Mouse (Mus musculus) large intestine, adult 2 months (tissue): Measurements from ENCODE around the gene Krt32. TPM values are rescaled to one million over a fixed set of nuclear protein-coding genes. Genes with fewer than 3 reads are reported as not detected.
A peak's percentile ranks its signal among the peaks of the same experiment; 100 is the strongest.

Experiments
- DNase-seq: peaks from one replicate; pipeline ENCODE4 v3.0.0-alpha.2; 2012; ENCODE audit warnings: low read depth, low spot score
- WGBS: fragments of 180-500 bp; shearing (Covaris S2); methylation state at CpG from one replicate; pipeline ENCODE4 v1.1.7; 2018; 5-methylcytosine and 5-hydroxymethylcytosine counted together
- polyA plus RNA-seq: library from polyadenylated mRNA; depleted of rRNA; stranded (reverse); fragments of >200 nt; gene quantifications from 2 replicates; pipeline ENCODE4 v1.2.3, GENCODE M21; 2012; rRNA removed

The Krt32 gene
- polyA plus RNA-seq: 0.11 and 0.25 TPM in 2 replicates

DNA sequence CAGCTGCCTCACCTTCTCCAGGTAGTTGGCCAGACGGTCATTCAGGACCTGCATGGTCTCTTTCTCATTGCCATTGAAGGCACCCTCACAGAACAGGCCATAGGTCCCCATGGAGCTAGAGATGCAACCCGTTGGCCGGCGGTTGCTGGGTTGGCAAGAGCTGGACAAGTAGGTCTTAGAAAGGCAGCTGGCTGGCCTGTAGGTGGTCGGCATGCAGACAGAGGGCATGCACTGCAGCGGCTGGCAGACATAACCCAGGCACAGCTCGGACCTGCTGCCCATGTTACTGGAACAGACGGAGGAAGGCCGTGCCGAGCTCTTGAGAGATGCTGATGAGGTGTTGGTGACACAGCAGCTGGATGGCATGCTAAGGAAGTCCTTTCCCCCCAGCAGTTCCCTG, at the start of gene Krt32:
Krt32 (minus strand) TSS at position 366 of the 400 bp plus-strand sequence.
- no peak for DNase-seq
- 91% methylated on average over 10 of the region's 10 CpGs for WGBS

DNA sequence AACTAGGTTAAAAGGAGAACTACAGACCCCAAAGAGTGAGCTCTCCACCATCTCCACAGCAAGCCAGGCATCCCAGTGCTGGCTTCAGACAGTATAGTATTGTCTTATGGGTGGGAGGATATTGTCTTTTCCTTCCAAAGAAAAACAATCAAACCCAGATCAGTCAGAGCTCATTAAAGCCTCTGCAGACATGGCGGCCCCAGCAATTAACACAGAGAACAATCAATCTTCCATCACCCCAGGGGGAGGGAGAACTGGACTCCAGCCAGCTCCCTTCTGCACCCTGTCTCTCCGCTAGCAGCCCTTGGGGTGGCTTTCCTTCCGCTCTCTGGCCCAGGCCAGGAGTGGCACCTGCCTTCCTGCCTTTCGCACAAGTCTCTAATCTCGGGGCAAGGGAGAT, 49.7 kb upstream of the Krt32 start:
- 22% methylated on average over 5 of the region's 5 CpGs for WGBS
- DNase-seq: no peak

DNA sequence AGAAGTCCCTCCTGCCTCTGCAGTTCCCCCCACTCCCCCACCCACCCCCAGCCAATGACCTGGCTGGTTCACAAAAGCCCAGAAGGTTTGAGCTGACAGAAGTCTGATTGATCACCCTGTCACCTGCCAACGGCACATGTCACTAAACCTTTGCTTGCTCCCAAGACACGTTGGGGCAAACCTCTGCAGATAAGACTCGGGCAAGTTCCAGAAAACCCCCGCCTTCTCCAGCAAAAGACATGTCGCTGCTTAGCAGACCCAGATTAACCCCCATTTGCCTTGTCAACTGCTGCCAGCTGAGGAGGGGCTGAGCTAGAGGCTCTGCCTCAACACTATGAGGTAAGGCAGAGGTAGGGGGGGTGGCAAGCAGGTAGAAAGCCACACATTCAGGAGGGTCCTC, 48.5 kb upstream of the Krt32 start:
- no peak for DNase-seq
- WGBS: 24% methylated on average over 5 of the region's 5 CpGs

DNA sequence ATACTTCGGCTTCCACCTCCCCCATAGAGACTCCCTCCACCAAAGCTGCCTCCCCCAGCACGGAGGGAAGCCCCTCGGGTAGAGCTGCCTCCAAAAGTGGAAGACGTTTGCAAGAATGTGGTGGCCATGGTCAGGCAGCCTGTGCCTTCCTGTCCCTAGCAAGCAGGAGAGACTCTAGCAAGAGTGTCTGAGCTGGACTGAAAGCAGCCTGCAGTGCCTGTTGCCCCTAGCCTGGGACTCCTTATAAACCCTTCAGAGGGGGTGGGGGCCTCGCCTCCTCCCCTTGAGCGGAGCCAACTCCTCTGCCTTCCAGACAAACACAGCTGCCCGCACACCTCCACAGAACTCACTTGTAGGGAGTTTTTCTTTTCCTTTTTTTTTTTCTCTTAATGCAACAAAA, 47.7 kb upstream of the Krt32 start, which contains the start of gene Krt15:
Krt15 (minus strand) TSS at position 198 of the 400 bp plus-strand sequence.
- no peak for DNase-seq
- WGBS: 57% methylated on average over 7 of the region's 7 CpGs

DNA sequence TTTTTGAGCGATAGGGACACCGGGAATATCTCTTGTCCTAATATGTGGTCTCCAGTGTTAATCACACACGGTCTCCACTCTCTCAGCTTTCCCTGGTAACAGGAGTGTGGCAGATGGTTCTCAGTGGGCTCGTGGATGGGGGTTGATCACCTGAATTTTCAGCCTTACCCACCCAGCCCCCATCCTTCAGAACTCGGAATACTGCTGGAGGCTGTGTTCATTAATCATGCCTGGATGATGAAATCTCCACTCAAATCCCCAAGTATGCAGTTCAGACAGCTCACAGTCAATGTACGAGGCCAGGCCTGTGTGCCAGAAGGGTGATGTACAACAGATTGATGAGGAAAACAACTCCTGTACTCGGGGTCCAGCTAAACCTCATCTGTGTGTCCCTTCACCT, 36.9 kb upstream of the Krt32 start:
- no peak for DNase-seq
- 90% methylated on average over 7 of the region's 7 CpGs for WGBS

DNA sequence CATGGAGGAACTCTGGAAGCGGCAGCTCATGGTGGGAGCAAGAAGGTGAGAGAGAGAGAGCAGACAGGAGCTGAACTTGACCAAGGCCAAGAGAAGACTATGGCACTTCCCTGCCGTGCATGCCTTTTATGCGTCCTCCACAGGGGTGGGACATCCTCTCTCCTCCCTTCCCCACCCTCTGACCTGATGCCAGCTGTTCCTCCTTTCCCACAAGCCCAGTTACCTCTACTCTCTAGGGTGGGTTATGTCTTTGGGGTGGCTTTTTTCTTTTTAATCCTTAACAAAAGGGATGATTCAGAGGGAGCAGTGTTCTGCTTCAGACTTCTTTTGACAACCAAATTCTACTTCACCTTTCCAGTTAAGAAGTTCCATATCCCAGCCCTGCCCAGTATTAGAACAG, 33.4 kb upstream of the Krt32 start, which contains the start of gene Krt13:
Krt13 (minus strand) TSS at position 101 of the 400 bp plus-strand sequence.
- WGBS: 68% methylated on average over 3 of the region's 3 CpGs
- no peak for DNase-seq

DNA sequence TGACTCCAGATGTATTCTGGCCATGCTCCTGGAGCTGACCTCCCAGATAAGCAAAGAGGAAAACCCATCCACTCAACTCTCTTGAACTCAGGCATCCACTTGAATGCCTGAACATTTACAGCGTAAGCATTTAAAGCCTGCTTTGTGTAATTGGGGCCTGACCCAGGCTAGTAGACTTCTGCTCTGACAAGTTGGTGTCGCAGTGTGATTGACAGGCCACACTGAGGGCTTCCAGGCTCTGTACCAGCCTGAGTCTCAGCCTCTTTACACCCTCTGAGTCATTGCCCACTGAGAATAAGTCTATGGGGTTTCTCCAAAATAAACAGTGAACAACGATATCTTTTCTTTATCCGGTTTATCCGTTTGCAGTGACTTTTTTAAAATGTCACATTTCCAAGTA, 32.3 kb upstream of the Krt32 start:
- 71% methylated on average over 5 of the region's 5 CpGs for WGBS
- no peak for DNase-seq

DNA sequence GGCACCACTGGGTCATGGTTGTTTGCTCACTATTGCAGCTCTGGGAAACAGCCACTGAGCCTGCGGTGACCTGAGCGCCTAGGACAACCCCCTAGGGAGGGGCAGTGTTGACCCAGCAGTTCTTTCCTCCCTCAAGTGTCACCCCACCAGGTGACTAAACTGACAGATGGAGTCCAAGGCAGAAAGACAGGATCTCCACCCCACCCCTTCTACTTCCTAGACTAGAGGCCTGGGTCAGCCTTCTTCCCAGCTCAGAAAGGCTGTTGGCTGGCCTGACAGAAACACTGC, 25.7 kb upstream of the Krt32 start:
- peak; percentile 68 for DNase-seq
- WGBS: 45% methylated on average over 2 of the region's 2 CpGs

DNA sequence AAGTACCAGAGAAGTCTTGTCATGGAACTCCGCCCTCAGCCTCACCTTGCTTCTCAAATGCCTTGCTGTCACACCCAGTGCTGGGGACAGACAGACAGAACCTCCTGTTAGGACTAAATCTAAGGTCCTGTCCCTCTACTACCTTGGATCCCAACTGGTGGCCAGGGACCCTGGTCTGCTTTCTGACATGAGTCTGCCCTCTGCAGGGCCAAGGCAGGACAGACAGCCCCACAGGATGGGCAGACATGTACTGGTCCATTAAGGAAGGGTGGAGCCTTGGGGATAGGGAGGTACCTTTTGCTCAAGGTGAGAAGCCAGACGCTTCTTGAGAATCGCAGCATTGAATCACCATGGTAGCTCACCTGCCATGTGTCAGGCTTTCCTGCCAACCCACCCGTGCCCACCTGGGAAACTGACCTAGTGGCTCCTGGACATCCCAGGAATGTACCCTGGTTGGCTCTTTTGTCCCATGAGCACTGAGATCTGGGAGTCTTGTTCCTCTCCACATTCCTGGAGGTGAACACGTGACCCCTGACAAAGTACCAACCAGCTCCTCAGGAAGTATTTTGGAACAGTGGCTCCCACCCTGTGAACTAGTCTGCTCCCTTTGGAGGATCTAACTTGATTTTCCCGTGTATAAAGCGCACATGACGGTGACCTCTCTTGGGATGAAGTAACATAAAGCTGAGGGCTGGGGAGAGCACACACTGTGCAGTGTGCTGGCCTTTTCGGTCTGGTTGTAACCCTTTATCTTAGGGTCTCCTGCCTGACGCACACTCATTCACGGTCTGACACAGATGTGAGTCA, 25.1 kb upstream of the Krt32 start:
- 55% methylated on average over 11 of the region's 11 CpGs for WGBS
- DNase-seq: no peak

DNA sequence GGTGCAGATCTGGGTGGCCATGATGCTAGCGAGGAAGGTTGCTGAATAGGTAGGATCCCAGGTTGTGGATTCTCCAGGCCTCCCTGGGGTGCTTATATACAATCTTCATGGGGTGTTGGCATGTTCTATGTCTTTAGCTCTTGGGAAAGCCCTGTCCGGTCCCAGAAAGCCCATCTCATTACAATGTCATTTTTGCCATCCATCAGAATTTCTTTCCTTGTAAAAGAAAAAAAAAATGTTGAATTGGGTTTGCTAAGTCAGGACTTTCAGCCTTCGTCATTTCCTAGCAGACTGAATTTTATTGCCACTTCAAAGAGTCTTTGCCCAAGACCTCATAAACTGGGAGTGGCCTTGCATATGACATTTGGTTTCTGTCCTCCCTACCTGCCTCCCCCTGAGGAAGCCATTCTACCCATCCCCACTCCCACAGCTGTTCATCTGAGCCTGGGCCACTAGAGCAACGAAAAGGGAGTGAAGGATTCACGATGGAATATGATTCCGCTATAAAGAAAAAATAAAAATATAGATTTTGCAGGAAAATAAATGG, 17.6 kb upstream of the Krt32 start, which contains the start of gene Krt36:
Krt36 (minus strand) TSS at position 51 of the 547 bp plus-strand sequence.
- no peak for DNase-seq
- 33% methylated on average over 6 of the region's 6 CpGs for WGBS

DNA sequence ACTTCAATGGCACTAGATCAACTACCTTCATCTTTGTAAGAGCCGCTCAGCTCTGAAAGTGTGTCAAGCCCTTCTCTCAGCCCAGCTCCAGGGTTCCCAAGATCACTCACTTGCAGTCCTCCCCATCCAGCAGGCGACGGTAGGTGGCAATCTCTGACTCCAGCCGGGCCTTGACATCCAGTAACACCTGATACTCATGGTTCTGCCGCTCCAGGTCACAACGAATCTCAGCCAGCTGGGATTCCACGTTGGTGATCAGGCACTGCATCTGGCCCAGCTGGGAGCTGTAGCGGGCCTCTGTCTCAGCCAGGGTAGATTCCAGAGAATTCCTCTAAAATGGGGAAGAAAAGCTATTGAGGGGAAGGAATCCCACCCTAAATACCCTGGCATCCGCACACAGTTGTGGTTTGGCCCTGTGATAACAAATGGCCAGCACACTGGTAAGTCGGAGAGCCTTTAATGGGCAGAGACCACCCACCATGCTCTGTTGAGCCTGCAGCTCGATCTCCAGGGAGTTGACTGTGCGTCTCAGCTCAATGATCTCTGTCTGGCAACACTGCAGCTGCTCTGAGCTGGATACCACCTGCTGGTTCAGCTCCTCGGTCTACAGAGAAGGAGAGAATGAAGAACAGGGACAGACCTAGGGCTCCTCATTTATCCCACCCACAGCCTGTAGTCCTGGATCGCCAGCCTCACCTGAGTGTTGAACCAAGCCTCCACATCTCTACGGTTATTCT, 14.8 kb upstream of the Krt32 start:
- WGBS: 76% methylated on average over 15 of the region's 15 CpGs
- no peak for DNase-seq

DNA sequence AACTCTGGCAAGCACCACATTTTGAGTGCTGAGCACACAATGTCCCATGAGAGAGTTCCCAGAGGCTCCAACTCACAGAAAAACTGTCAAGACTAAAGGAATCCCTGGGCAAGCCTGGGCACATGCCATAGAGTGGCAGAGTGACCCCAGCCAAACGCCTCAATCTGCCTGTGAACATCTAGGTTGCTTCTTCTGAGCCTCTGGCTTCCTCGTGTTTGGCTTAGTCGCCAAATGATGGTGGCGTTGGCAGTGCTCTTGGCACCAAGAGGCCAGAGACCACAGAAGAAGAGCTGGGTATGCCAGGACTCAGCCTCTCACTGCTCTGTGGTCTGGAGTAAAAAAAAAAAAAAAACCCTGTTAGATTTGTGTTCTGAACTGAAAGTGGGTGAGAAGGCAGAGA, 12.4 kb upstream of the Krt32 start:
- no peak for DNase-seq
- WGBS: 84% methylated on average over 4 of the region's 4 CpGs

DNA sequence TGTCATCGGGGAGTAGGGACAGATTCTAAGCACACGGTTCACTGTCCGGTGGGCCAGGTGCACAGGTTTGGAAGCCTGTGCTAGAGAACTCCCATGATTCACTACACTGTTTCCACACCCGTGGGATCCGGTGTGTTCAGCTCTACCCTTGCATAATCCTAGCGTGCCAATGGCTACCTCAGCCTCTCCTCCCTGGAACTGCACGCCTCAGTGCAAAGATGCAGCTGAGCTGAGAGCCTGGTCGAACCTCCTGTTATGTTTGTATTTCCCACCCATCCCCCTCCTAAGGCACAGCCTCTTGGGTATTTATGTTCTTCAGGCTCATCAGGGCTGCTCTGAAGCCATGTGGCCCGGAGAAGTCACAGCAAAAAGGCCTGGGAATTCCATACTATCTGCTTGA, 9.8 kb upstream of the Krt32 start:
- DNase-seq: no peak
- 61% methylated on average over 9 of the region's 9 CpGs for WGBS

DNA sequence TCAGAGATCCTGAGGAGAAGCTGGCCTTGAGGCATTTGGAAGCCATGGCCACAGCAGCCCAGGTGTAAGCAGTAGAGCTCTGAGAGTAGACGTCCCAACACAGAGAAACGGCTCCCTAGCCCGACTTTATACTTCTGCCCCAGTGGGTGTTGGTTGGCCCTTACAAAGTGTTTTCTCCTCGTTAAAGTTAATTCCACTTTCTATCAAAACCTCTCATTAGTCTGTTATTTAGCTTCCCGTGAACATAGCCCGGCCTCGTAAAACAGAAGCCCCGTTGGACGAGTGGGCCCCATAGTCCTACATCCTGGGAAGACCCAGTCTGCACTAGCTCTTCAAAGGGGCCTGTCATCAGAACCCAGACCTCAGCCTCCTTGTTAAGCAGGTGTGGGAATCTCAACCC, 8.1 kb upstream of the Krt32 start, which contains the start of gene Krt35:
Krt35 (minus strand) TSS at position 101 of the 400 bp plus-strand sequence.
- DNase-seq: no peak
- 72% methylated on average over 9 of the region's 9 CpGs for WGBS

DNA sequence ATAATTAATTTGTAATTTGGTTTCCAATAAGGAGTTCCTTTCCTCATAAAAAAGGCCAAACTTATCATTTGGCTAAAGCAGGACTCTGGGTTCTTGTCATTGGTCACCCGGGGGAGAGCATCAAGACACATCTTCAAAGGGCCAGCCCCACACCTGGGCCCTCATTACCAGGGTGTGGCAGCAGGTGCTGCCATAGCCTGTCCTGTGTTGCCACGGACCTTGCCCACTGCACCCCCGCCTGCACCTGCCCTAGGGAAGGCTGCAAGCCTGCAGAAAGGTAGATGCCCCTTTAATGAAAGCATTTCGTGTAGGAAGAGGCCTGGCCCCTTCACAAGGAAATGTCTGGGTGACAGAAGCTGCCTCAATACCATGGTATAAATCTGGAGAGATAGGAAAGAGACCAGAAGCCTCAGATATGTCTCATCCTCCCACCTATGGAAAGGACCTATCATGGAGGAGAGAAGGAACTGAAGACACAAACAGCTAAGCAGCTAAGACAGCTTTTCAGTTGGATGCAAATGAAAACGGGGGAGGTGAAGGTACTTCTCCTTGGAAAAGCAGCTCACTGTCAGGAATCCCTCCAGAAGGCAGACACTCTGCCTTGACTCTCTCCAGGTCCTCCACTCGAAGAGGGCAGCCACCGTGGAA, 476 bp upstream of the Krt32 start:
- WGBS: 31% methylated on average over 7 of the region's 7 CpGs
- DNase-seq: no peak

DNA sequence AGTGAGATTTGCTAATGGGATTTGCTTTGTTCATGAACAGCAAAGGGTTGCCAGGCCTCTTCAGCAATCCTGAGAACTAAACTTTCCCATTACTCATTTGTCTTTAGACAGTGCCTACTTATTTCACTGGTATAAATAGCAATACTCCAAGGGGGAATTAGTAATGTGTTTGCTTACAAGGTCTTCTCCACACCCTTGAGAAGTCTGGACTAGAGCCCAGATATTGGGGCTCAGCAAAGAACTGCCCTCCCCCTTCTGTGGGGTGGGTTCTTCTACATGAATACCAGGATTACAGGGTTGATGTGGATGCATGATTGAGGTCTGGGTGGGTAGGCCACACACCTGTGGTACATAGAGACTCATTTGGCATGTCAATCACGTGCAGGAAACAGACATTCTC, 14.2 kb downstream of the Krt32 start:
- 56% methylated on average over 1 of the region's 1 CpGs for WGBS
- no peak for DNase-seq

DNA sequence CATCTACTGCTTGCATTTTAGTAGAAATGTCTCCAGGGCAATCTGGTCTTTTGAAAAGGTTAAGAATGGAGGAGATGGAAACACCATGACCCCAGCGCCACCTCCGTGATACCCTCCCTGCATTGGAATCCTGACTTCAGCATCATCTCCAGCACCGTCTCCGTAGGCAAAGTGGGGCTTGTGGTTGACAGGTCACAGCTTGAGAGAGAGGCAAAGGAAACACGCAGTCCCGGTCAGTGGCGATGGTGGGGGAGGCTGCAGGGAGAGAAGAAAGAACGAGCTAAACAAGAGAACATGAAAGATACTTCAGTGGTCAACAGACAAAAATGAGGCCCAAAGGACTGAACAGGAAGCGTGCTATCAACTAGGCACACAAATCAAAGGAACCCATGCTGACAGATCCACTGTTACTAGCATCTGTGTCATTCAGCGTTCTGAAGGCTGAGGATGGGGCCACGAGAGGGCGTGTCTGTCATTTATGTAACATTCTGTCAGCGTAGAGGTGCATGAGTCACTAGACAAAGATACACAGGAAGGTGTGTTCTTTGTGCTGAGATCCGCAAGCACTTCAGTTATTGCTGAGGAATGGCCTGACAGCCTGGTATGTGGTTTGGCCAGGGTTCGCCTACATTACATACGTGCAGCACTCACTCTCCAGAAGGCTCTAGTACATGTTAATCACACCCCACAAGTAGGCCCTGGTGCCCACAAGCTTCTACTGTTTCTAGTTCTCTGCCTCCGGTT, 20.6 kb downstream of the Krt32 start:
- DNase-seq: peak; percentile 70
- 52% methylated on average over 17 of the region's 17 CpGs for WGBS

DNA sequence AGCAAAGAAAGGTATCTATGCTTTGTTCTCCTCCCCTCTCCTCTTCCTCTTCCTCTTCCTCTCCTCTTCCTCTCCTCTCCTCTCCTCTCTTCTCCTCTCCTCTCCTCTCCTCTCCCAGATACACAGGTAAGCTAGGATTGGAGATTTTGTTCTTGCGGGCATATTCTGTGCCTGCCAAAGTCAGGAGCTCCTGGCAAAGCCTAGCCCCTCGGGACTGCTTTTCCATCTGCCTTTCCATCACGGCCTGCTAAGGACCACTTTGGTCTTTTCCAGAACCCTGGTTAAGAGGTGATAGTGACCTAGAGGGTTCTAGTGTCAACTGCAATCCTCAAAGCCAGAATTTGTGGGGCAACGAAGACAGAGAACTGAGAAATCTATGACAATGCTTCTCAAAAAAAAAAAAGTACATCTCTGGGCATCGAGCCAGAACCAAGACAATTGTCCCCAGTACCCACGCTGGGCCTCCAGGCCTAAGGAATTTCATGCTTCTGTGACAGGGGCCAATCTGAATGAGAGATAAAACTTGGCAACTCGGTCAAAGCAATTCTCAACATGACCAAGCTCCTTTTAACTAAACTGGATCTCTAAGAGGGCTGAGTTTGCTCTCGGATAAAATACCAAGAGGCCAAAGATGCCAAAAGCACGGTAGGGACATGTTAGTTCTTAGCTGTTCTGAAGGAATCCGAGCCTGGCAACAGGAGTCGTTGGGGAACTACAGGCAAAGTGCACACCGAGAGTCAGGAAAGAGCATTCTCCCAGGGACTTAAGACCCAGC, 21.6 kb downstream of the Krt32 start:
- DNase-seq: no peak
- 62% methylated on average over 12 of the region's 12 CpGs for WGBS

DNA sequence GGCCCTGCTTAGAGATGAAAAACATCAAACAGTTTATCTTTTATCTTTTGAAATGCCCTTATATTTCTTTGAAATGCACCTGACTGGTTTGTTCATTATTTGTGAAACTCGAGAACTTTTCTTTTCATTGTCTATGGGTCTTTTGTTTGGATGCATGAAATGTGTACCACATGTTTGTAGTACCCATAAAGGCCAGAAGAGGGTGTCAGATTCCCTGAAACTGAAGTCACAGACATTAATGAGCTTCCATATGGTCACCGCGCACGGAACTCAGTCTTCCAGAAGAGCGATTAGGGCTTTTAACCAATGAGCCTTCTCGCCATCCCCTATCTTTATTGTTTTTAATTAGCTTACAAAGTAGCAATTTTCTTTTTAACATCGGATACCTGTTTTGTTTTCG, 29.2 kb downstream of the Krt32 start:
- WGBS: 88% methylated on average over 8 of the region's 8 CpGs
- DNase-seq: no peak
